Mouse (Mus musculus): ENCODE results near the gene Slc25a42. TPM values are rescaled to one million over a fixed set of nuclear protein-coding genes. Genes with fewer than 3 reads are reported as not detected.

Slc25a42 gene
- polyA plus RNA-seq, 1 experiment from 2014 or later: 5.1 TPM

- no peaks in the 10 kb centered on the region for H3K27me3 ChIP-seq (ENCODE audit: control insufficient read depth, insufficient read depth, low read length)
- 0% methylated on average over 15 of the region's 15 CpGs for WGBS
- no peak for ATAC-seq (ENCODE audit: insufficient read depth, low FRiP score)
- peaks cover 12% of the 10 kb centered on the region for H3K36me3 ChIP-seq (ENCODE audit: control insufficient read depth, insufficient read depth, low read length)
- H3K4me3 ChIP-seq (replicated peaks; ENCODE audit: low read length): peak overlapping the region; percentile 77
- peak overlapping the region; percentile 95 for H3K27ac ChIP-seq (ENCODE audit: low read length)
- peak overlapping the region; percentile 60 for H3K4me2 ChIP-seq (ENCODE audit: low read depth, low read length)
- no peaks in the 10 kb centered on the region for H3K9me3 ChIP-seq (replicated peaks; ENCODE audit: control insufficient read depth, low read length)
- H3K9ac ChIP-seq (ENCODE audit: low read length): peak overlapping the region; percentile 89
- H3K4me1 ChIP-seq (ENCODE audit: control insufficient read depth, insufficient read depth, low read length): peaks cover 17% of the 10 kb centered on the region
Measured at GRCm38 (mm10) chr8:70234781-70235128, 22.6 kb upstream of the Slc25a42 start.

GRCm38 (mm10) chr8:70234080-70234780, 22.1 kb upstream of the Slc25a42 start, which contains the start of the genes Sugp2 and Armc6:
Sugp2 (plus strand) TSS chr8:70234226.
Armc6 (minus strand) TSS chr8:70234466.
- Histone ChIP-seq H3K9ac (ENCODE audit: low read length) (peak within 1 kb of the TSS; percentile 89), H3K9me3 (replicated peaks; ENCODE audit: control insufficient read depth, low read length) (no peaks in the 10 kb centered on the region), H3K4me3 (replicated peaks; ENCODE audit: low read length) (peak within 1 kb of the TSS; percentile 77), H3K4me1 (ENCODE audit: control insufficient read depth, insufficient read depth, low read length) (peaks cover 17% of the 10 kb centered on the region), H3K4me2 (ENCODE audit: low read depth, low read length) (peak within 1 kb of the TSS; percentile 97), H3K27me3 (ENCODE audit: control insufficient read depth, insufficient read depth, low read length) (no peaks in the 10 kb centered on the region), H3K27ac (ENCODE audit: low read length) (peak within 1 kb of the TSS; percentile 95), H3K36me3 (ENCODE audit: control insufficient read depth, insufficient read depth, low read length) (peaks cover 12% of the 10 kb centered on the region; the same call in 1 of the 2 replicates)
- peak; percentile 98 for ATAC-seq (ENCODE audit: insufficient read depth, low FRiP score)
- under 1% methylated on average over 67 of the region's 67 CpGs for WGBS

GRCm38 (mm10) chr8:70233606-70234005, 21.5 kb upstream of the Slc25a42 start:
- peaks cover 17% of the 10 kb centered on the region for H3K4me1 ChIP-seq (ENCODE audit: control insufficient read depth, insufficient read depth, low read length)
- WGBS: 6% methylated on average over 13 of the region's 13 CpGs
- H3K4me2 ChIP-seq (ENCODE audit: low read depth, low read length): peak overlapping the region; percentile 97
- H3K4me3 ChIP-seq (replicated peaks; ENCODE audit: low read length): peak overlapping the region; percentile 77
- H3K9ac ChIP-seq (ENCODE audit: low read length): peak overlapping the region; percentile 89
- no peak for ATAC-seq (ENCODE audit: insufficient read depth, low FRiP score)
- peaks cover 11% of the 10 kb centered on the region; the same call in 1 of the 2 replicates for H3K36me3 ChIP-seq (ENCODE audit: control insufficient read depth, insufficient read depth, low read length)
- no peaks in the 10 kb centered on the region for H3K27me3 ChIP-seq (ENCODE audit: control insufficient read depth, insufficient read depth, low read length)
- peak overlapping the region; percentile 26; the same call in 1 of the 2 replicates for H3K27ac ChIP-seq (ENCODE audit: low read length)
- no peaks in the 10 kb centered on the region for H3K9me3 ChIP-seq (replicated peaks; ENCODE audit: control insufficient read depth, low read length)

- WGBS: 93% methylated on average over 9 of the region's 9 CpGs
- ATAC-seq (ENCODE audit: insufficient read depth, low FRiP score): no peak
- Histone ChIP-seq H3K27ac (ENCODE audit: low read length) (no peak overlapping the region), H3K36me3 (ENCODE audit: control insufficient read depth, insufficient read depth, low read length) (no peaks in the 10 kb centered on the region), H3K4me1 (ENCODE audit: control insufficient read depth, insufficient read depth, low read length) (peaks cover 14% of the 10 kb centered on the region), H3K9ac (ENCODE audit: low read length) (no peak overlapping the region), H3K9me3 (replicated peaks; ENCODE audit: control insufficient read depth, low read length) (no peaks in the 10 kb centered on the region), H3K27me3 (ENCODE audit: control insufficient read depth, insufficient read depth, low read length) (no peaks in the 10 kb centered on the region), H3K4me2 (ENCODE audit: low read depth, low read length) (no peak overlapping the region), H3K4me3 (replicated peaks; ENCODE audit: low read length) (no peak overlapping the region)
Measured at GRCm38 (mm10) chr8:70230837-70231236, 18.7 kb upstream of the Slc25a42 start.

- ATAC-seq (ENCODE audit: insufficient read depth, low FRiP score): no peak
- Histone ChIP-seq H3K9ac (ENCODE audit: low read length) (no peak overlapping the region), H3K4me3 (replicated peaks; ENCODE audit: low read length) (no peak overlapping the region), H3K27ac (ENCODE audit: low read length) (no peak overlapping the region), H3K9me3 (replicated peaks; ENCODE audit: control insufficient read depth, low read length) (no peaks in the 10 kb centered on the region), H3K4me1 (ENCODE audit: control insufficient read depth, insufficient read depth, low read length) (no peaks in the 10 kb centered on the region), H3K4me2 (ENCODE audit: low read depth, low read length) (no peak overlapping the region), H3K36me3 (ENCODE audit: control insufficient read depth, insufficient read depth, low read length) (no peaks in the 10 kb centered on the region; the same call in 1 of the 2 replicates), H3K27me3 (ENCODE audit: control insufficient read depth, insufficient read depth, low read length) (no peaks in the 10 kb centered on the region)
- 82% methylated on average over 4 of the region's 4 CpGs for WGBS
Measured at GRCm38 (mm10) chr8:70227997-70228396, 15.9 kb upstream of the Slc25a42 start.

GRCm38 (mm10) chr8:70223341-70223740, 11.2 kb upstream of the Slc25a42 start:
- Histone ChIP-seq H3K9me3 (replicated peaks; ENCODE audit: control insufficient read depth, low read length) (no peaks in the 10 kb centered on the region), H3K4me2 (ENCODE audit: low read depth, low read length) (no peak overlapping the region), H3K9ac (ENCODE audit: low read length) (no peak overlapping the region), H3K4me3 (replicated peaks; ENCODE audit: low read length) (no peak overlapping the region), H3K36me3 (ENCODE audit: control insufficient read depth, insufficient read depth, low read length) (peaks cover 4% of the 10 kb centered on the region), H3K27ac (ENCODE audit: low read length) (no peak overlapping the region), H3K4me1 (ENCODE audit: control insufficient read depth, insufficient read depth, low read length) (no peaks in the 10 kb centered on the region), H3K27me3 (ENCODE audit: control insufficient read depth, insufficient read depth, low read length) (no peaks in the 10 kb centered on the region)
- WGBS: 49% methylated on average over 6 of the region's 6 CpGs
- ATAC-seq (ENCODE audit: insufficient read depth, low FRiP score): no peak

- 88% methylated on average over 12 of the region's 12 CpGs for WGBS
- no peak overlapping the region for H3K9ac ChIP-seq (ENCODE audit: low read length)
- no peaks in the 10 kb centered on the region for H3K27me3 ChIP-seq (ENCODE audit: control insufficient read depth, insufficient read depth, low read length)
- ATAC-seq (ENCODE audit: insufficient read depth, low FRiP score): no peak
- no peak overlapping the region for H3K4me3 ChIP-seq (replicated peaks; ENCODE audit: low read length)
- no peaks in the 10 kb centered on the region for H3K9me3 ChIP-seq (replicated peaks; ENCODE audit: control insufficient read depth, low read length)
- H3K36me3 ChIP-seq (ENCODE audit: control insufficient read depth, insufficient read depth, low read length): peaks cover 4% of the 10 kb centered on the region
- no peak overlapping the region for H3K4me2 ChIP-seq (ENCODE audit: low read depth, low read length)
- H3K27ac ChIP-seq (ENCODE audit: low read length): no peak overlapping the region
- H3K4me1 ChIP-seq (ENCODE audit: control insufficient read depth, insufficient read depth, low read length): no peaks in the 10 kb centered on the region
Measured at GRCm38 (mm10) chr8:70222041-70222440, 9.9 kb upstream of the Slc25a42 start.

GRCm38 (mm10) chr8:70220911-70221310, 8.8 kb upstream of the Slc25a42 start:
- Histone ChIP-seq H3K27me3 (ENCODE audit: control insufficient read depth, insufficient read depth, low read length) (no peaks in the 10 kb centered on the region), H3K36me3 (ENCODE audit: control insufficient read depth, insufficient read depth, low read length) (peaks cover 4% of the 10 kb centered on the region), H3K4me3 (replicated peaks; ENCODE audit: low read length) (no peak overlapping the region), H3K27ac (ENCODE audit: low read length) (no peak overlapping the region), H3K9me3 (replicated peaks; ENCODE audit: control insufficient read depth, low read length) (no peaks in the 10 kb centered on the region), H3K9ac (ENCODE audit: low read length) (no peak overlapping the region), H3K4me2 (ENCODE audit: low read depth, low read length) (no peak overlapping the region), H3K4me1 (ENCODE audit: control insufficient read depth, insufficient read depth, low read length) (no peaks in the 10 kb centered on the region)
- WGBS: 84% methylated on average over 3 of the region's 3 CpGs
- ATAC-seq (ENCODE audit: insufficient read depth, low FRiP score): no peak

GRCm38 (mm10) chr8:70220236-70220840, 8.2 kb upstream of the Slc25a42 start:
- no peak overlapping the region for H3K9ac ChIP-seq (ENCODE audit: low read length)

More at GRCm38 (mm10) chr8:70220236-70220840, 8.2 kb upstream of the Slc25a42 start:
- H3K27ac ChIP-seq (ENCODE audit: low read length): no peak overlapping the region
- 70% methylated on average over 8 of the region's 8 CpGs for WGBS
- H3K27me3 ChIP-seq (ENCODE audit: control insufficient read depth, insufficient read depth, low read length): no peaks in the 10 kb centered on the region
- H3K4me2 ChIP-seq (ENCODE audit: low read depth, low read length): no peak overlapping the region
- no peak overlapping the region for H3K4me3 ChIP-seq (replicated peaks; ENCODE audit: low read length)
- H3K36me3 ChIP-seq (ENCODE audit: control insufficient read depth, insufficient read depth, low read length): peaks cover 4% of the 10 kb centered on the region
- ATAC-seq (ENCODE audit: insufficient read depth, low FRiP score): no peak
- H3K4me1 ChIP-seq (ENCODE audit: control insufficient read depth, insufficient read depth, low read length): no peaks in the 10 kb centered on the region
- no peaks in the 10 kb centered on the region for H3K9me3 ChIP-seq (replicated peaks; ENCODE audit: control insufficient read depth, low read length)
